Mouse (Mus musculus) CD4-positive, CD25-positive, alpha-beta regulatory T cell, adult 9 weeks (primary cell): ENCODE measurements around the gene Ppip5k2. TPM values are rescaled to one million over a fixed set of nuclear protein-coding genes. Genes with fewer than 3 reads are reported as not detected.

Experiments used
- polyA plus RNA-seq: library from polyadenylated mRNA; unstranded; fragments of 100-300 nt; shearing (Covaris generic); gene quantifications from one replicate; pipeline ENCODE4 v1.2.1, GENCODE M21; 2017

Gene Ppip5k2
- polyA plus RNA-seq: 69.5 TPM

DNA sequence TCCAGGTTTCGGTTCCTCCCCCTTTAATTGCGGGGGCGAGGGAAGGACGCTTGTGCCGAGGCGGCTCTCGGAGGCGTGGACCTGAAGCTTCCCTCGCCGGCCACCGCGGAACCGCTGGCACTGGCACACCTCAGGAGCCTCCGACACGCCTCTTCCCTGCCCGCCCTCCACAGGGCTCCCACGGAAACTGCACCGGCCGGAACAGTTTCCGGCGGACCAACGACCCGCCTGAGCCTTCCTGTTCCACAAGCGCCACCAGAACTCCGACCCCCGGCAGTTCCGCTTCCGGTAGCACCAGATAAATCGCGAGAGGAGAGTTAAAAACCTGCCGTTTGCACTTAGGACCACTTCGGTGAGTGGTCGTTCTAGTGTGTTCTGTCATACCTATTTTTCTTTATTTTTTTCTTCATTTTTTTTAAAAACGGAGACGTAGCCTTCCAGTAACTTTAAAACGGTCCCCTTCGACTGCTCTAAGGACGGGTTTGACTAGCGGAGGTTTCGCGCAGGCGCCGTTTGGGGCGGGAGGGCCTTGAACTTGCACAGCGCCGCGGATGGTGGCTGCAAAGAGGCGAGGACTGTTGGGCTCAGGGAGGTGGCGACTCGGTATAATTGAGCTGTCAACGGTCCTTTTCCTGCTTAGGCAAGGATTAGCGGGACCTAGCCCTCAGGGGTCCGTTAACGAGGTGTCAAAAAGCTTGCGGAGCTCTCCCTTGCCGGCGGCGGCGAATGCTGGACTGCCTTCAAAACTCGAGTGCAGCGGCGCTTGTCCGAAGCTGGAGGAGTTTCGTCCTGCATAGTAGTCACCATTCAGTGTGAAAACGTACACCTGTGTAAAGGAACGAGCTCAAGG lies at the start of gene Ppip5k2, which contains the start of gene Gin1:
Ppip5k2 (minus strand) TSS at position 508 of the 850 bp plus-strand sequence.
Gin1 (plus strand) TSS at position 269 of the 850 bp plus-strand sequence.

DNA sequence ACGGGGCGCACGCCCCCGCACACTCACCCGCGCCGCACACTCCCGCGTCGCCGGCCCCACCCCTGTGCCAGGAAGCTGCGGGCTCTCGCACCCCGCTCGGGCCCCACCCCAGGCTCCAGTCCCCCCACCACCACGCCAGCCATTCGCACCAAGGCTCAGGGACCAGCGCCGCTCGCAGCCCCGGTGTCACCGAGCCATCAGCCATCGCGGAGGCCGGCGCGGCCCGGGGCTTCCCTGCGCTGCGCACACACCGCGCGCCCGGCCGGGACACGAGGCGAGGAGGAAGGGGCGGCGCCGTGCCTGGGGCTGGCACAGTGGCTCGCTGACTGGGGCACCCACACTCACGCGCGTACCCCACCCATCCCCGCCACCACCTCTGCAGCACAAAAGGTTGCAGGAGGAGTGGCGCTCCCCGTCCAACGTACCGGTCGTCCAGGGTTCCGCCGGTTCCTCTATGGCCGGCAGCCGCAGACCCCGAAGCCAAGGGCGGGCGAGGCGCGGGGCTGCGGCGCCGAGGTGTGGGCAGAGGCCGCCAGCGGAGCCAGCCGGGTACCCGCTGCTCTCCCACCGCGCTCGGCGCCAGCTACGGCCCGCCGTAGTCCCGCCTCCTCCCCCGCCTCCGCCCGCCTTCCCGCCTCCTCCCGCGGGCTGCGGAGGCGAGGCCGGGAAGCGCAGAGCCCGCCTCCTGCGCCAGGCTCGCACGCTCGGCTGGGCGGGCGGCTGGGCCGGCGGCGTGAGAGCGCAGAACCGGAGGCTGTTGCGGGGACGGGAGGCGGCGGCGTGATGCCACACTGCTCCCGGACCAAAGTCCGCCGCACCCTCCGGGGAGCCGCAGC lies 108.6 kb downstream of the Ppip5k2 start, which contains the start of gene D1Ertd622e:
D1Ertd622e (minus strand) TSS at position 669 of the 836 bp plus-strand sequence.

Other genes starting within 250 kb of the Ppip5k2 start
- 10.9 TPM for gene D1Ertd622e, start 108.3 kb downstream of the Ppip5k2 start, polyA plus RNA-seq
- gene Gin1, start 239 bp downstream of the Ppip5k2 start, polyA plus RNA-seq: 21.8 TPM